Mouse (Mus musculus): Measurements from ENCODE around the gene Nipsnap2.

DNA sequence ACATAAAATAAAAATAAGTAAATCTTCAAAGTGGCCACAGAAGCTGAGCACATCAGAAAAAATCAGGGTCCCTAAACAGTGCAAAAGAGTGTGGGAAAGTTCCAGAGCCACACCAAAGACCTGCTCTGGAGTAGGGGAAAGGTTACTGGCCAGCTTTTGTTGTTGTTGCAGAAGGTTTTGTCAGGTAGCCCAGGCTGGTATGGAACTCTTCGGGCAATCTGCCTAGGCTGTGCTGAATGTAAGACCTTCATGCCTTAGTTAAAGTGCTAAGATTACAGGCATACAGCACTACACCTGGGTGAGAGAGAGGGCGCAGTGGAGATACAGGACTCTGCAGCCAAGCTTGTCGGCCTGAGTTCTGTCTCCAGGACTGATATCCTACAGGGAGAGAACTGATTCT lies 49.8 kb downstream of the Nipsnap2 start:
- TF ChIP-seq CTCF (IDR thresholded peaks at IDR 0.05; ENCODE audit: low read depth) (no peak), EP300 (optimal IDR thresholded peaks at IDR 0.05) (no peak)

Data from stomach, postnatal 0 days (tissue).